Mouse (Mus musculus) liver, embryonic 12.5 days (tissue): ENCODE measurements at regions not wholly inside any gene's neighbourhood (a gene's known extent, or its start where the extent isn't known, plus 50 kb on each side); places are given as distances from the start of the nearest gene placed in this dataset.
"Not testable (repeated sequence)": the region's sequence is repeated elsewhere in the genome, so short reads cannot be mapped to it uniquely, and the experiment has no call there.

ENCODE experiments used
- ATAC-seq: fragments of 200-750 bp; cut with Nextera tagmentation; 2 replicates; pipeline ENCODE4 v1.8.0; 2017; ENCODE audit warnings: moderate number of reproducible peaks, mild to moderate bottlenecking, moderate library complexity
- H3K27ac ChIP-seq: fragments of 300-500 bp; sonication (generic); 2 replicates; pipeline ENCODE4 v1.5.1; 2016; ENCODE audit warnings: mild to moderate bottlenecking
- H3K27me3 ChIP-seq: fragments of 300-500 bp; sonication (generic); replicated peaks from 2 replicates; pipeline ENCODE4 v1.6.1; 2016; ENCODE audit warnings: mild to moderate bottlenecking, moderate library complexity
- H3K36me3 ChIP-seq: fragments of 300-500 bp; sonication (generic); 2 replicates; pipeline ENCODE4 v1.6.1; 2016; ENCODE audit warnings: mild to moderate bottlenecking, moderate library complexity
- H3K4me1 ChIP-seq: fragments of 300-500 bp; sonication (generic); 2 replicates; pipeline ENCODE4 v1.6.1; 2016
- H3K4me2 ChIP-seq: fragments of 300-500 bp; sonication (generic); 2 replicates; pipeline ENCODE4 v1.6.1; 2016; ENCODE audit warnings: mild to moderate bottlenecking, moderate library complexity
- H3K4me3 ChIP-seq: fragments of 300-500 bp; sonication (generic); 2 replicates; pipeline ENCODE4 v1.5.1; 2016; ENCODE audit warnings: mild to moderate bottlenecking, moderate library complexity
- H3K9ac ChIP-seq: fragments of 300-500 bp; sonication (generic); 2 replicates; pipeline ENCODE4 v1.6.1; 2016; ENCODE audit warnings: mild to moderate bottlenecking, moderate library complexity
- H3K9me3 ChIP-seq: fragments of 300-500 bp; sonication (generic); replicated peaks from 2 replicates; pipeline ENCODE4 v1.6.1; 2016; ENCODE audit warnings: mild to moderate bottlenecking, moderate library complexity
- WGBS: fragments of 180-500 bp; shearing (Covaris S2); methylation state at CpG from one replicate; pipeline ENCODE4 v1.1.7; 2016; ENCODE audit not compliant: insufficient replicate concordance; 5-methylcytosine and 5-hydroxymethylcytosine counted together

DNA sequence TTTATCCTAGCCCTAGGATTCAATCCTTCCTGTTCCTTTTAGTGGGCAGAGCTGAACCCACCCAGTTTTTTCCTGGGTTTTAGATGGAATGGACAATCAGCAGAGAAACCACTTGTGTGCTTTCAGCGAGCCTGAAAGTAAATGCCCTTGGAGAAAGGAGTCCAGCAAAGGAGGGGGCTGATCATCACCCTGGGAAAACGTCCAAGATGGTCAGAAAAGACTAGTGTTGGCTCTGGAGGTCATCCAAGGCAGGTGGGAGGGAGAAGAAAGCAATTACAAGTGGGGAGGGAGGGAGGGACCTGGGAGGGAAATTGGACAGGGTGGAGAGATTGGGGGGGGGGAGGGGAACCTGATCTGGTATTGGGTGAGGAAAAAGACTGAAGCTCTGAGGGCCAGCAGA lies 55.6 kb upstream of the Zfp366 start:
- H3K9me3 ChIP-seq = no peaks in the 10 kb centered on the region
- no peak for ATAC-seq
- no peaks in the 10 kb centered on the region for H3K36me3 ChIP-seq
- 46% methylated on average over 2 of the region's 2 CpGs for WGBS
- H3K27ac ChIP-seq = no peak overlapping the region
- H3K4me1 ChIP-seq = peaks cover 8% of the 10 kb centered on the region
- no peak overlapping the region for H3K9ac ChIP-seq
- H3K4me3 ChIP-seq = no peak overlapping the region
- H3K4me2 ChIP-seq = no peak overlapping the region
- H3K27me3 ChIP-seq = 0 out of 2 replicates have a peak, but pooled peaks cover 6% of the 10 kb centered on the region

DNA sequence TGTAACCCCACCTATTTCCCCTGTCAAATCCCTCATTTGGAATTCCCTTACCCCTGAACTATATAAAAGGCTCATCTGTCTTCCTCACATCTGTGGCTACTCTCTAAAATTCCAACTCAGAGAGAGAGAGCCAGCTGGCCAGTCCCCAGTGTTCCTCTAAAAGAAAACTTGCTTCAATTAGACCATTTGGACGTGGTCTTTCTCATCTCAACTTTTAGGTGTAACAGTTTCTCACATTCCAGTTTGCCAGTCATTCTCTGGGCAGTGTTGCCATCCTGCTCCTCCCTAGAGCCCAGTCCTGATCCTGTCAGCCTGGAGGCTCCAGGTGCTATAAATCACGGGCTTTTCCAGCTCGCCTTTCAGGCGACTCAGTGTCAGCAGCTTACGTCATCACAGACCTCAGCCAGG lies 56.3 kb upstream of the Zfp366 start:
- WGBS = 65% methylated on average over 5 of the region's 5 CpGs
- no peak overlapping the region for H3K27ac ChIP-seq
- no peak overlapping the region for H3K9ac ChIP-seq

GRCm38 (mm10) chr13:99127716-99128115 lies 56.9 kb upstream of the Zfp366 start:
- no peaks in the 10 kb centered on the region for H3K9me3 ChIP-seq
- H3K9ac ChIP-seq = no peak overlapping the region
- 69% methylated on average over 5 of the region's 5 CpGs for WGBS
- no peaks in the 10 kb centered on the region for H3K36me3 ChIP-seq
- H3K4me3 ChIP-seq = no peak overlapping the region
- H3K4me1 ChIP-seq = peaks cover 19% of the 10 kb centered on the region
- no peak for ATAC-seq
- no peak overlapping the region for H3K4me2 ChIP-seq
- 0 out of 2 replicates have a peak, but pooled peaks cover 6% of the 10 kb centered on the region for H3K27me3 ChIP-seq
- H3K27ac ChIP-seq = no peak overlapping the region

More for the DNA sequence above, 56.3 kb upstream of the Zfp366 start:
- no peaks in the 10 kb centered on the region for H3K9me3 ChIP-seq
- H3K4me1 ChIP-seq = peaks cover 15% of the 10 kb centered on the region
- H3K4me2 ChIP-seq = no peak overlapping the region
- H3K36me3 ChIP-seq = no peaks in the 10 kb centered on the region
- no peak for ATAC-seq
- H3K27me3 ChIP-seq = 0 out of 2 replicates have a peak, but pooled peaks cover 6% of the 10 kb centered on the region
- no peak overlapping the region for H3K4me3 ChIP-seq

- not testable (repeated sequence) for H3K4me3 ChIP-seq, H3K9ac ChIP-seq, H3K4me2 ChIP-seq, H3K36me3 ChIP-seq, H3K27ac ChIP-seq, H3K9me3 ChIP-seq, H3K27me3 ChIP-seq, ATAC-seq
- 88% methylated on average over 10 of the region's 10 CpGs for WGBS
- H3K4me1 ChIP-seq = peaks cover 19% of the 10 kb centered on the region
These were observed 57.7 kb upstream of the Zfp366 start for GRCm38 (mm10) chr13:99126971-99127370.

- no peak for ATAC-seq
These were observed 58.1 kb upstream of the Zfp366 start for GRCm38 (mm10) chr13:99126538-99126937.

GRCm38 (mm10) chr13:99125946-99126345 lies 58.7 kb upstream of the Zfp366 start:
- no peak for ATAC-seq
- WGBS = 56% methylated on average over 1 of the region's 1 CpGs
- Histone ChIP-seq H3K9me3 (no peaks in the 10 kb centered on the region), H3K27me3 (0 out of 2 replicates have a peak, but pooled peaks cover 6% of the 10 kb centered on the region), H3K27ac (no peak overlapping the region), H3K4me2 (no peak overlapping the region), H3K4me1 (peaks cover 19% of the 10 kb centered on the region), H3K4me3 (no peak overlapping the region), H3K36me3 (no peaks in the 10 kb centered on the region), H3K9ac (no peak overlapping the region)

More at GRCm38 (mm10) chr13:99126538-99126937, 58.1 kb upstream of the Zfp366 start:
- Histone ChIP-seq H3K4me3 (no peak overlapping the region), H3K27me3 (0 out of 2 replicates have a peak, but pooled peaks cover 6% of the 10 kb centered on the region), H3K27ac (no peak overlapping the region), H3K9ac (no peak overlapping the region), H3K4me1 (peaks cover 19% of the 10 kb centered on the region), H3K4me2 (no peak overlapping the region), H3K9me3 (no peaks in the 10 kb centered on the region), H3K36me3 (no peaks in the 10 kb centered on the region)
- 48% methylated on average over 8 of the region's 8 CpGs for WGBS

DNA sequence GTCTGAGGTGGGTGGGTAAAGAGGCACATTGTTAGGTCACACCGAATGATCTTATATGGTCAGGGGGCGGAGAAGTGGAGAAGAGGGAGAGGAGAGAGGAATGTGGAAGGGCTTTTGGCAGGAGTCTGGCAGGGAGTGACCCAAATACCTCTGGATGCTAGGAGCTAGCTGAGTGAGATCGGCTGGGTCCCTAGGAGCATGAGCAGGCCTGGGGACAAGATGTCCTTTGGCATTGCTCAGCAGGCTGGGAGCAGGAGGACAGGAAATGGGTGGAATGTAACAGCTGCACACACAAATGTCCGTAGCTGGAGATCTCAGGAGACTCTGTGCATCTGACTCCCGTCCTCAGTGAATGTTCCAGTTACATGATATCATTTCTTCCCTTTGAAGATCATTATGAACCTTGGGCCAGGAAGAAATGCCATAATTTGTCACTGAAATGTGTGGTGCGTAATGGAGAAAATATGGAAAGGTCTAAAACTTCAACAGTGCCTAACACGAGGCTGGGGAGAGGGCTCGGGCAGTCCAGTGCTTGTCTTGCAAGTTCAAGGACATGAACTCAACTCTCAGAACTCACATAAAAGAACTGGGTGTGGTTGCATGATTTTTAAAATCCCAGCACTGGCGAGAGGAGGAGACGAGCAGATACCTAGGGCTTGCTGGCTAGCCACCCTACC lies 59.6 kb upstream of the Zfp366 start:
- no peak overlapping the region for H3K4me2 ChIP-seq
- WGBS = 65% methylated on average over 10 of the region's 10 CpGs
- H3K27ac ChIP-seq = no peak overlapping the region

DNA sequence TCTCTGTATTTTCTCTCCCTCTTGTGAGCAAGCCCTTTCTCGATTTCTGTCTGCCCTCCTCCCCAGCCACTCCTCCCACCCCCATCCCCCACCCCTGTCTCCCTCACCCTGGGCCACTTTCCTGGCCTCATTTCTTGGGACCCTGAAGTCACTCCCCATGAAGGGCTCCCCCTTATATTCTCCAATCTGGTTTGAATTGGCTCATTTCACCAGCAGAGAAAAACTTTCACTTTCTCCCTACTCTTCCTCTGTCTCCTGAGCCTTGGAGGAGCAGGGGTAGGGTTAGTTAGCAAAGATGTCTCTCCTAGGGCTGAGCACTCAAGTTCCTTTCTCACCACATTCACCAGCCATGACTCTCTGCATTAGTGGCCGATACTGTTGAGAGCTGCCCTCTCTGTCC lies 60.5 kb upstream of the Zfp366 start:
- Histone ChIP-seq H3K9me3 (no peaks in the 10 kb centered on the region), H3K9ac (no peak overlapping the region), H3K27ac (no peak overlapping the region), H3K4me2 (0 out of 2 replicates have a peak overlapping the region, but pooled peaks have one; percentile 37), H3K4me3 (no peak overlapping the region), H3K36me3 (no peaks in the 10 kb centered on the region), H3K4me1 (peaks cover 19% of the 10 kb centered on the region), H3K27me3 (0 out of 2 replicates have a peak, but pooled peaks cover 6% of the 10 kb centered on the region)
- ATAC-seq = no peak
- WGBS = 53% methylated on average over 2 of the region's 2 CpGs

More for the DNA sequence above, 59.6 kb upstream of the Zfp366 start:
- Histone ChIP-seq H3K4me3 (no peak overlapping the region), H3K27me3 (0 out of 2 replicates have a peak, but pooled peaks cover 6% of the 10 kb centered on the region), H3K36me3 (no peaks in the 10 kb centered on the region), H3K4me1 (peaks cover 19% of the 10 kb centered on the region), H3K9ac (no peak overlapping the region), H3K9me3 (no peaks in the 10 kb centered on the region)
- ATAC-seq = no peak

DNA sequence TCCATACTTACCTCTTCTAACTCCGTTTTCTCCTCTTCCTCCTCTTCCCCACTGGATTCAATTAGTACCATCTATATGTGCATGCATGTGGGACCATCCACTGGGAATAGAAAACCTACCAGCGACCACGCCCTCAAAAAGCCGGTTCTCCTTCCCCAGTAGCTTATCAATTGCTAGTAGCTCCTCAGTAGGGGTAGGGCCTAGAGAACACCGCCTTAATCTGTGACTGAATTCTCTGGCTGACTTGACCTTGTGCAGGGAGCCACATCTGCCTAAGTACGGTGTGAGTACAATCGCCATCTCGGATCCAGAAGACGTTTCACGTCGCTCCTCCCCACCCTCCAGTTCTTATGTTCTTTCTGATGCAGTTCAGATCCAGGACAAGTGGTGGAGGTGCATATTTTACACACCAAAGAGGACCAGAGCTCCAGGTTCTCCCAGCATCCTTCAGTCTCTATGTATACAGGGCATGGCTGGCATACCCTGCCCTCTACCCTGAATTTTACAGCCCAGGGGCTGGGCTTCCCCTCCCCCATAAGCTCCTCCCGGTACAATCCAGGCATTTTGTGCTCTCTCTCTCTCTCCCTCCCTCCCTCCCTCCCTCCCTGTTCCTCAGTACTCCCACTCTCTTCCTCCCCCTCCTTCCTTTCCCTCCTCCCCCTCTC lies 61.0 kb upstream of the Zfp366 start:
- Histone ChIP-seq H3K4me2 (peak overlapping the region; percentile 37), H3K4me1 (peaks cover 19% of the 10 kb centered on the region), H3K9me3 (no peaks in the 10 kb centered on the region), H3K4me3 (no peak overlapping the region), H3K27ac (peak overlapping the region; percentile 8; the same call in 1 of the 2 replicates), H3K36me3 (no peaks in the 10 kb centered on the region), H3K27me3 (0 out of 2 replicates have a peak, but pooled peaks cover 6% of the 10 kb centered on the region), H3K9ac (peak overlapping the region; percentile 42; the same call in 1 of the 2 replicates)
- WGBS = 54% methylated on average over 12 of the region's 12 CpGs
- peak; percentile 90 for ATAC-seq

DNA sequence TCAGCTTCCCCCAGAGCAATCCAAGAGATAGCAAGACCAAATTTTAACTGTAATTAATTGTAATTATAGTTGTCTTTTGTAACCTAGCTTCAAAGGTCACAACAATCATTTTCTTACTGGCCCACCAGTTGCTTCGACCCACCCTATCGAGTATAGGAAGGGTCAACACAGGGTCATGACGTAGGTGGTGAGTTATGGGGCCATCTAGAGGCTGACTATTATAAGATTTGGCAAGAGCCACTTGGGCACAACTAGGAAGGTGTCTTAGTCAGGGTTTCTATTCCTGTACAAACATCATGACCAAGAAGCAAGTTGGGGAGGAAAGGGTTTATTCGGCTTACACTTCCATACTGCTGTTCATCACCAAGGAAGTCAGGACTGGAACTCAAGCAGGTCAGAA lies 62.1 kb upstream of the Zfp366 start:
- H3K27me3 ChIP-seq, H3K36me3 ChIP-seq, H3K4me2 ChIP-seq, H3K9ac ChIP-seq, H3K27ac ChIP-seq, H3K4me3 ChIP-seq, H3K9me3 ChIP-seq, ATAC-seq: not testable (repeated sequence)
- peaks cover 19% of the 10 kb centered on the region for H3K4me1 ChIP-seq
- WGBS = 70% methylated on average over 4 of the region's 4 CpGs

GRCm38 (mm10) chr13:99121096-99121495 lies 63.5 kb upstream of the Zfp366 start:
- no peak for ATAC-seq
- 70% methylated on average over 4 of the region's 4 CpGs for WGBS

GRCm38 (mm10) chr13:99119941-99120340 lies 64.7 kb upstream of the Zfp366 start:
- 92% methylated on average over 3 of the region's 3 CpGs for WGBS
- H3K9me3 ChIP-seq = no peaks in the 10 kb centered on the region
- H3K9ac ChIP-seq = no peak overlapping the region
- no peak overlapping the region for H3K4me2 ChIP-seq
- H3K4me3 ChIP-seq = no peak overlapping the region
- H3K4me1 ChIP-seq = peaks cover 24% of the 10 kb centered on the region
- H3K36me3 ChIP-seq = no peaks in the 10 kb centered on the region
- H3K27me3 ChIP-seq = 0 out of 2 replicates have a peak, but pooled peaks cover 4% of the 10 kb centered on the region
- no peak overlapping the region for H3K27ac ChIP-seq
- ATAC-seq = no peak

More at GRCm38 (mm10) chr13:99121096-99121495, 63.5 kb upstream of the Zfp366 start:
- no peak overlapping the region for H3K4me2 ChIP-seq
- H3K4me1 ChIP-seq = peaks cover 21% of the 10 kb centered on the region
- H3K4me3 ChIP-seq = no peak overlapping the region
- H3K9me3 ChIP-seq = no peaks in the 10 kb centered on the region
- H3K36me3 ChIP-seq = no peaks in the 10 kb centered on the region
- 0 out of 2 replicates have a peak, but pooled peaks cover 6% of the 10 kb centered on the region for H3K27me3 ChIP-seq
- no peak overlapping the region for H3K27ac ChIP-seq
- no peak overlapping the region for H3K9ac ChIP-seq
